Mouse (Mus musculus) CD8-positive naive resting alpha-beta T cell, adult 57 days (primary cell): ENCODE data around the gene Mtfr1l. TPM values are rescaled to one million over a fixed set of nuclear protein-coding genes. Genes with fewer than 3 reads are reported as not detected.

Source experiments
- total RNA-seq: library from RNA; stranded (reverse); gene quantifications from one replicate; pipeline ENCODE4 v1.2.4, GENCODE M21; 2023

Mtfr1l gene
- total RNA-seq, result 50.8 TPM

DNA sequence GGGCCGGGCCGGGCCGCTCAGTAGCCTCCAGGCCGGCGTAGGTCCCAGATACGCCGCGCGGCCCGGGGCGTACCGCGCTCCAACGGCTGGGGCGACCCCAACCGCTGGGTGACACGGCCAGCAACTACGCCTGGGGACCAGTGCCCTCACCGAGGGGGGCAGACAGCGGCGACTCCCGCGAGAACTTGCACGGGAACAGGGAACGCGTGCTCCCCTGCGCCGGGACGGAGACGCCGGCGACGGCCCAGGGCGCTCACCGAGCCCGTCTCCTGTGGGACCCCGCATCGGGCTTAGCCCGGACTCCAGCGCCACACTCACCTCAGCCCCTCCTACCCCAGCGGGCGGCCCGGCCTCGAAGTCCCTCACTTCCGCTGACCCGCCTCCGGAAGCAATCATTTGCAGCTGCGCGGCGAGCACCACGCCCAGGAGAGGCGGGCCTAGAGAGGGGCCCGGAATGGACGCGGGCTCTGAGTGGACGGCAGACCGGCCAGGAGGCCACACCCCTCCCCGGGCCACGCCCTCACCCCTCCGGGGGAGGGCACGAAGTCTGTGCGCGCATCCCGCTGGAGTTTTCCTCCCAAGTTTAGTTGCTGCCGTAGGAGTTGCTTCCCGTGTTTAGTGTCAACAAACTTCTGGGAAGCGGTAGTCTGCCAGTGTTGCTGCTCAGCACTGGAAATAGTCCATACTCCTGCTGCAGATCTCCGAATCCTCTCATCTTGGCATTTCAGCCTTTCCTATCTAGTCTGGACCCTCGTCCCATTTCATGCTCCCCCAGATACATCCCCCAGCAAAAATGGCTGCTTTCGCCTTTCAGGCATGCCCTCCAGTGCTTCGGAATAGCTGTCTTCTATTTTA lies at the start of gene Mtfr1l:
Gene Mtfr1l, minus strand, starts transcription at position 456 of the 855 bp plus-strand sequence.

DNA sequence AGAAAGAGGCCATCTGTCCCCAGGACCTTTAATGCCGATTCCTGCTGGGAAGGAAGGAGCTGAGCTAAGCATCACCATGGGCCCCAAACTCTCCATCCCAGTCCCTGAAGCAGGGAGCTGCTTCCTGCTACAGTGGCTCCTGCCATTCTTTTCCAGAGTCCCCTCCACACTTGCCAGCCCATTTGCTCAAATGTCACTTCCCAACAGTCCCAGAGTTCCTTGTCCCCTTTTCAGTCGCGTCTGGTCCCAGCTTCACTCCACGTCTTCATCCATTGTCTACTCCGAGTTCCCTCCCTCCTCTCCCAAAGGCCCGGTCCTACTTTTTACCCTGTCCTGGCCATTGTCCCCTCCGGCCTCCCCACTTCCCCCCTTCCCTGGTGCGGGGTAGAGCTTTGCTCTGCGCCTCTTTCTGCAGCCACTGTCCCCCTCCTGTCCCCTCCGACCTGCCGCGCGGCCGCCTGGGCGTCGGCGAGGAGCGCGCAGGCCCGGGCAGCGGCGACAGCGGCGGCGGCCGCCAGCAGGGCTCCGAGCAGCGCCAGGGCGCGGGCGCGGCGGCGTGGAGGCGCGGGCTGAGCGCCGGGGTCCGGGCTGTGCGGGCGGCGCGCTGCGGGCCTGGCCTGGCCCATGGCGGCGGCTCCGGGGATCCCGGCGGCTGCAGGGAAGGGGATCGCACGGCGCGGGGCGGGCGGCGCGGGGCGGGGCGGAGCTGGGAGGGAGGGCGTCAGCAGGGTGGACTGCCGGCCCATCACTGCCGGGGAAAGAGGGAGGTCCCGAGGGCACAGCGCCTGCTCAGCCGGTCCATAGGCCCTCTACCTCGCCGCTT lies 16.5 kb upstream of the Mtfr1l start, which contains the start of gene Selenon:
Gene Selenon, minus strand, starts transcription at position 673 of the 823 bp plus-strand sequence.

DNA sequence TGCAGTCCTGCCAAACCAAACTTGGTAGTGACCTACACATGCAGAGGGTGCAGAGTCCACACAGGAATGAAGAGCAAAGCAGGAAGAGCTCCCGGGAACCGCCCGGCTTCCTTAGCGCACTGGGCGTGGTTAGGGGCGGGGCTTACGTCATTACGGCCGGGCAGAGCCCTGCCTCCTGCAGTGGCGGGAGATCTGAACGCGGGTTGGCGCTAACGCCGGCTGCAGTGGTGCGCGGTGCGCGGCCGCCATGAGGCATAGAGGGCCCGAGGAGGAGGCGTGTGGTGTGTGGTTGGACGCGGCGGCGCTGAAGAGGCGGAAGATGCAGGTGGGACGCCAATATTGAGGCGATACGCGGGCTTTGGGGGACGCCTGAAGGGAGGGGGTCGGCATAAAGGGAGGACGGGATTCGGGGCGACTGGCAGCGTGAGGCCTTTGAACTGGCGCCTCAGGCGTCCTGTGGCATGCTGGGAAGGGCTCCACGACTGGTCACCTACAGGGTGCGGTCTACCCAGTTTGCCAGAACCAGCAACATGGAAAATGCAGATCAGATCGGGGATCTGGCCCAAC lies 24.3 kb downstream of the Mtfr1l start, which contains the start of gene Aunip:
Gene Aunip, plus strand, starts transcription at position 155 of the 567 bp plus-strand sequence.

DNA sequence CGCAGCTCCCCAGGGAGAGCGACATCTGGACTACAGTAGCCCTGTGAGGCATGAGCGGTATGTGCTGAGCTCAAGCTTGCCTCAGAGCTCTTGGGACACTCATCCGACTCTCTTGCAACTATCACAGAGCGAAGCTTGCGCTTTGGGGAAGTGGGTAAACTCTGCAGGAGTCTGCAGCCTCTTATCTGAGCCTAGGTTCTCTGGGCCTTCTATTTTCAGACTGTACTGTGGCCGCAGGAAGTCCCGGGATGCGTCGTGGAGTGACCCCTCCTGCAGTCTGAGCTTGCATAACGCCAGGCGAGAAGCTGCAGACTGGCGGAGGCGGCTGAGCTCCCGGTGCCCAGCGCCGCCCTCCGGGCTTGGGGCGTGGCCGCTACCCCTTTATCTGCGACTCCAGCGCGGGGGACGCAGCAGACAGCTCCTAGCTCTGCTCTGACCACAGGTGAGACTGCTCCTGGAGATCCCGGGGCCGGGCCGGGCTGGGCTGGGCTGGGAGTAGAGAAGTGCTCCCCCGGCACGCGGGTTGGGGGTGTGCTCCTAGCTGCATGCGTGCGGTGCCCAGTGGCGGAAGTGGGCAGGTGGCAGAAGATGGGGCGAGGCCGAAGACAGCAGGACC lies 38.5 kb downstream of the Mtfr1l start, which contains the start of gene Paqr7:
Gene Paqr7, plus strand, starts transcription at position 103 of the 616 bp plus-strand sequence.

Other genes starting within 250 kb of the Mtfr1l start
- 10.2 TPM for gene Pdik1l, start 247.5 kb downstream of the Mtfr1l start, total RNA-seq
- gene Trim63, start 220.3 kb downstream of the Mtfr1l start, total RNA-seq, result not detected
- not detected for gene Slc30a2, start 192.2 kb downstream of the Mtfr1l start, total RNA-seq
- gene Extl1, start 151.5 kb downstream of the Mtfr1l start, total RNA-seq, result 0.55 TPM
- gene Pafah2, start 139.1 kb downstream of the Mtfr1l start, total RNA-seq, result 1.5 TPM
- 17.1 TPM for gene Stmn1, start 67.1 kb downstream of the Mtfr1l start, total RNA-seq
- 32.2 TPM for gene Paqr7, start 38.7 kb downstream of the Mtfr1l start, total RNA-seq
- gene Aunip, start 24.4 kb downstream of the Mtfr1l start, total RNA-seq, result not detected
- gene Selenon, start 16.8 kb upstream of the Mtfr1l start, total RNA-seq, result 0.70 TPM
- gene Man1c1, start 168.9 kb upstream of the Mtfr1l start, total RNA-seq, result 6.5 TPM
- 141 TPM for gene Ldlrap1, start 232.6 kb upstream of the Mtfr1l start, total RNA-seq